In genomic region chr19:45432351-45432750, GRCm38 (mm10) we compare ENCODE assay signal across 13 mouse cellular contexts.
DNase-seq lines count a peak whose midpoint lies in the region; ATAC-seq lines count a peak whose summit lies in the region.
"Had no signal": no experiment of that assay in that cellular context is flagged by ENCODE, and none has a peak within 500 bp of the region (broad histone marks: within the 10 kb centered on the region; RNA-seq: fewer than 3 reads in every experiment).

No protein-coding gene starts in this region.

- no peak for ATAC-seq in midbrain, embryonic 14.5 days (ENCODE audit: low FRiP score, low TSS enrichment)
- no peak for ATAC-seq in midbrain, embryonic 13.5 days
- ATAC-seq in kidney, embryonic 15.5 days (replicated peaks; ENCODE audit: low FRiP score), result no peak

- no peaks in the 10 kb centered on the region for H3K9me3 ChIP-seq in midbrain, embryonic 14.5 days (ENCODE audit: control insufficient read depth, low read length)
- H3K9me3 ChIP-seq in midbrain, embryonic 13.5 days, result no peaks in the 10 kb centered on the region
- no peaks in the 10 kb centered on the region for H3K9me3 ChIP-seq in kidney, embryonic 15.5 days (replicated peaks)

- H3K36me3 ChIP-seq in midbrain, embryonic 14.5 days (ENCODE audit: control insufficient read depth, insufficient read depth, low read length), result no peaks in the 10 kb centered on the region
- H3K36me3 ChIP-seq in midbrain, embryonic 13.5 days, result no peaks in the 10 kb centered on the region
- no peaks in the 10 kb centered on the region for H3K36me3 ChIP-seq in kidney, embryonic 15.5 days

- peak; percentile 53 for DNase-seq in cerebellum, adult 11-12 months
- no peak for DNase-seq in cerebellum, postnatal 4 days (ENCODE audit: low spot score in 2 of 2)
- DNase-seq in midbrain, embryonic 14.5 days, result no peak
- DNase-seq in layer of hippocampus, adult 9-10 months (ENCODE audit: low spot score), result peak; percentile 79
- DNase-seq in right cerebral cortex, postnatal 4 days, result peak; percentile 19
- no peak for DNase-seq in urinary bladder, postnatal 4 days (ENCODE audit: low spot score in 2 of 2)
- DNase-seq: adrenal gland, postnatal 25 days; heart, postnatal 36 days; kidney, adult 9 months; liver had no signal

- H3K27ac ChIP-seq in midbrain, embryonic 14.5 days (replicated peaks; ENCODE audit: low read depth, low read length), result 0 out of 2 replicates have a peak overlapping the region, but pooled peaks have one; percentile 2
- no peak overlapping the region for H3K27ac ChIP-seq in midbrain, embryonic 13.5 days
- H3K27ac ChIP-seq in kidney, embryonic 15.5 days, result no peak overlapping the region
- H3K27ac ChIP-seq: macrophage had no signal

- H3K9ac ChIP-seq in midbrain, embryonic 14.5 days (replicated peaks; ENCODE audit: low read length), result no peak overlapping the region
- no peak overlapping the region for H3K9ac ChIP-seq in midbrain, embryonic 13.5 days (replicated peaks)
- no peak overlapping the region for H3K9ac ChIP-seq in kidney, embryonic 15.5 days

- H3K27me3 ChIP-seq in midbrain, embryonic 14.5 days (ENCODE audit: control insufficient read depth, insufficient read depth, low read length), result no peaks in the 10 kb centered on the region
- no peaks in the 10 kb centered on the region for H3K27me3 ChIP-seq in midbrain, embryonic 13.5 days
- no peaks in the 10 kb centered on the region for H3K27me3 ChIP-seq in kidney, embryonic 15.5 days

- no peak overlapping the region for H3K4me2 ChIP-seq in midbrain, embryonic 14.5 days (ENCODE audit: low read length)
- H3K4me2 ChIP-seq in midbrain, embryonic 13.5 days (replicated peaks), result no peak overlapping the region
- H3K4me2 ChIP-seq in kidney, embryonic 15.5 days, result no peak overlapping the region

- WGBS in midbrain, embryonic 14.5 days, result 70% methylated on average over 3 of the region's 3 CpGs
- WGBS in midbrain, embryonic 13.5 days, result 68% methylated on average over 3 of the region's 3 CpGs
- 87% methylated on average over 3 of the region's 3 CpGs for WGBS in kidney, embryonic 15.5 days

- no peak overlapping the region for H3K4me3 ChIP-seq in midbrain, embryonic 14.5 days (replicated peaks; ENCODE audit: low read depth, low read length)
- no peak overlapping the region for H3K4me3 ChIP-seq in midbrain, embryonic 13.5 days (replicated peaks)
- no peak overlapping the region for H3K4me3 ChIP-seq in kidney, embryonic 15.5 days (replicated peaks)

- H3K4me1 ChIP-seq in midbrain, embryonic 14.5 days (ENCODE audit: control insufficient read depth, insufficient read depth, low read length), result peaks cover 9% of the 10 kb centered on the region; the same call in 1 of the 2 replicates
- H3K4me1 ChIP-seq in midbrain, embryonic 13.5 days (replicated peaks), result peaks cover 9% of the 10 kb centered on the region
- H3K4me1 ChIP-seq in kidney, embryonic 15.5 days, result peaks cover 18% of the 10 kb centered on the region; the same call in 1 of the 2 replicates

Comparison
In these comparisons a context has a peak if more than half of its experiments do, and no peak if none do; other contexts are left out.
1. DNase-seq: peak in cerebellum, adult 11-12 months (single experiment), layer of hippocampus, adult 9-10 months (single experiment) and right cerebral cortex, postnatal 4 days (single experiment); none in cerebellum, postnatal 4 days (0 of 2), midbrain, embryonic 14.5 days (single experiment) and urinary bladder, postnatal 4 days (0 of 2).